Mouse (Mus musculus): ENCODE results near the gene Copa.
A peak's percentile ranks its signal among the peaks of the same experiment; 100 is the strongest.

Copa gene

GRCm38 (mm10) chr1:172082101-172082898, at the start of gene Copa, which contains the start of gene Ncstn:
Copa (plus strand) TSS chr1:172082529.
Ncstn (minus strand) TSS chr1:172082795.
- DNase-seq, result peak; percentile 93

GRCm38 (mm10) chr1:172046410-172046809, 35.9 kb upstream of the Copa start:
- DNase-seq, result no peak

GRCm38 (mm10) chr1:172046938-172047337, 35.4 kb upstream of the Copa start:
- DNase-seq, result peak; percentile 49

- DNase-seq, result no peak
Measured at GRCm38 (mm10) chr1:172048241-172048734, 34.0 kb upstream of the Copa start.

GRCm38 (mm10) chr1:172049131-172049782, 33.1 kb upstream of the Copa start:
- no peak for DNase-seq

- no peak for DNase-seq
Measured at GRCm38 (mm10) chr1:172052766-172053279, 29.5 kb upstream of the Copa start.

- DNase-seq, result peak; percentile 30
Measured at GRCm38 (mm10) chr1:172053541-172054440, 28.5 kb upstream of the Copa start.

- no peak for DNase-seq
Measured at GRCm38 (mm10) chr1:172056251-172056650, 26.1 kb upstream of the Copa start.

- no peak for DNase-seq
Measured at GRCm38 (mm10) chr1:172057491-172057921, 24.8 kb upstream of the Copa start, which contains the start of gene Nhlh1. Nhlh1 (minus strand) TSS chr1:172057573.

GRCm38 (mm10) chr1:172058321-172058720, 24.0 kb upstream of the Copa start:
- DNase-seq, result no peak

GRCm38 (mm10) chr1:172058874-172059273, 23.5 kb upstream of the Copa start:
- no peak for DNase-seq

GRCm38 (mm10) chr1:172060659-172061058, 21.7 kb upstream of the Copa start:
- no peak for DNase-seq

GRCm38 (mm10) chr1:172061217-172061616, 21.1 kb upstream of the Copa start:
- no peak for DNase-seq

GRCm38 (mm10) chr1:172062101-172062500, 20.2 kb upstream of the Copa start:
- DNase-seq, result no peak

GRCm38 (mm10) chr1:172063291-172064023, 18.9 kb upstream of the Copa start:
- no peak for DNase-seq

GRCm38 (mm10) chr1:172064613-172065141, 17.7 kb upstream of the Copa start:
- DNase-seq, result no peak

GRCm38 (mm10) chr1:172070227-172070626, 12.1 kb upstream of the Copa start:
- DNase-seq, result no peak

- DNase-seq, result no peak
Measured at GRCm38 (mm10) chr1:172071556-172071955, 10.8 kb upstream of the Copa start.

GRCm38 (mm10) chr1:172072604-172073003, 9.7 kb upstream of the Copa start:
- no peak for DNase-seq

- DNase-seq, result no peak
Measured at GRCm38 (mm10) chr1:172077981-172078380, 4.3 kb upstream of the Copa start.

- no peak for DNase-seq
Measured at GRCm38 (mm10) chr1:172082899-172083445, 643 bp downstream of the Copa start.

All from cerebellum, adult 9-11 months (tissue).